Mouse (Mus musculus) stomach, postnatal 0 days (tissue): ENCODE data around the gene Tigd3. TPM values are rescaled to one million over a fixed set of nuclear protein-coding genes. Genes with fewer than 3 reads are reported as not detected.
A peak's percentile ranks its signal among the peaks of the same experiment; 100 is the strongest.

ENCODE experiments used
- ATAC-seq: fragments of 200-750 bp; cut with Nextera tagmentation; 2 replicates; pipeline ENCODE4 v1.8.0; 2017; ENCODE audit not compliant: low FRiP score, low TSS enrichment
- DNase-seq: peaks from one replicate; pipeline ENCODE4 v3.0.0-alpha.2; 2016; ENCODE audit warnings: low spot score
- H3K27ac ChIP-seq: fragments of 300-500 bp; sonication (generic); replicated peaks from 2 replicates; pipeline ENCODE4 v1.5.1; 2014; ENCODE audit warnings: mild to moderate bottlenecking, control low read depth
- H3K27me3 ChIP-seq: fragments of 300-500 bp; sonication (generic); 2 replicates; pipeline ENCODE4 v1.6.1; 2014; ENCODE audit warnings: low read length; ENCODE audit not compliant: control insufficient read depth, insufficient read depth
- H3K36me3 ChIP-seq: fragments of 300-500 bp; sonication (generic); 2 replicates; pipeline ENCODE4 v1.6.1; 2014; ENCODE audit warnings: low read length, mixed read lengths; ENCODE audit not compliant: control insufficient read depth, insufficient read depth
- H3K4me1 ChIP-seq: fragments of 300-500 bp; sonication (generic); replicated peaks from 2 replicates; pipeline ENCODE4 v1.6.1; 2014; ENCODE audit warnings: antibody characterized with exemption; ENCODE audit not compliant: control insufficient read depth, insufficient read depth
- H3K4me2 ChIP-seq: fragments of 300-500 bp; sonication (generic); replicated peaks from 2 replicates; pipeline ENCODE4 v1.6.1; 2014; ENCODE audit warnings: low read depth, mild to moderate bottlenecking, control low read depth, moderate library complexity
- H3K4me3 ChIP-seq: fragments of 300-500 bp; sonication (generic); 2 replicates; pipeline ENCODE4 v1.5.1; 2014; ENCODE audit warnings: low read depth, low read length, control low read depth
- H3K9ac ChIP-seq: fragments of 300-500 bp; sonication (generic); 2 replicates; pipeline ENCODE4 v1.6.1; 2014; ENCODE audit warnings: mild to moderate bottlenecking, low read length, control low read depth, mixed read lengths
- H3K9me3 ChIP-seq: fragments of 300-500 bp; sonication (generic); 2 replicates; pipeline ENCODE4 v1.6.1; 2016; ENCODE audit warnings: low read length; ENCODE audit not compliant: control insufficient read depth
- CTCF ChIP-seq: IDR thresholded peaks from 2 replicates; pipeline ENCODE4 v1.5.1; 2016; ENCODE audit warnings: antibody characterized with exemption, low read depth, mild to moderate bottlenecking, moderate library complexity
- EP300 ChIP-seq: optimal IDR thresholded peaks from 2 replicates; pipeline ENCODE3; 2016; ENCODE audit warnings: antibody characterized with exemption
- WGBS: fragments of 180-500 bp; shearing (Covaris S2); extraction: QIAGEN DNeasy Blood & Tissue Kit; methylation state at CpG from one replicate; pipeline ENCODE4 v1.1.7; 2014; 5-methylcytosine and 5-hydroxymethylcytosine counted together
- polyA plus RNA-seq: library from polyadenylated mRNA; unstranded; fragments of >200 nt; fragmentation: Nextera tagmentation; extraction: Ambion mirVana; gene quantifications from 2 replicates; pipeline ENCODE4 v1.2.1, GENCODE M21; 2015

The Tigd3 gene
- polyA plus RNA-seq, 1 experiment from 2014 or later: 1.0 TPM

- Histone ChIP-seq H3K4me2 (peak overlapping the region; percentile 79), H3K4me1 (peaks cover 22% of the 10 kb centered on the region), H3K36me3 (peaks cover 2% of the 10 kb centered on the region; the same call in 1 of the 2 replicates), H3K9ac (peak overlapping the region; percentile 75), H3K4me3 (peak overlapping the region; percentile 35), H3K27ac (peak overlapping the region; percentile 100), H3K9me3 (no peaks in the 10 kb centered on the region), H3K27me3 (no peaks in the 10 kb centered on the region)
- ATAC-seq (peak; percentile 79), DNase-seq (peak; percentile 97)
- 1% methylated on average over 16 of the region's 16 CpGs for WGBS
- TF ChIP-seq CTCF (no peak), EP300 (peak; percentile 97)
Measured at GRCm38 (mm10) chr19:5846557-5847305, 47.2 kb downstream of the Tigd3 start.

GRCm38 (mm10) chr19:5846154-5846553 is 47.8 kb downstream of the Tigd3 start:
- H3K27ac ChIP-seq: peak overlapping the region; percentile 100
- peak overlapping the region; percentile 35 for H3K4me3 ChIP-seq
- H3K9me3 ChIP-seq: no peaks in the 10 kb centered on the region
- DNase-seq: no peak
- no peaks in the 10 kb centered on the region for H3K36me3 ChIP-seq
- peak; percentile 3; the same call in 1 of the 2 replicates for ATAC-seq
- 0% methylated on average over 7 of the region's 7 CpGs for WGBS
- peak overlapping the region; percentile 79 for H3K4me2 ChIP-seq
- H3K27me3 ChIP-seq: no peaks in the 10 kb centered on the region
- H3K9ac ChIP-seq: peak overlapping the region; percentile 75
- peaks cover 21% of the 10 kb centered on the region for H3K4me1 ChIP-seq
- TF ChIP-seq EP300 (no peak), CTCF (peak; percentile 42)

- TF ChIP-seq EP300 (peak; percentile 90), CTCF (peak; percentile 47)
- Histone ChIP-seq H3K36me3 (no peaks in the 10 kb centered on the region), H3K4me1 (peaks cover 21% of the 10 kb centered on the region), H3K27ac (peak overlapping the region; percentile 100), H3K9me3 (no peaks in the 10 kb centered on the region), H3K4me2 (peak overlapping the region; percentile 79), H3K9ac (peak overlapping the region; percentile 90), H3K4me3 (peak overlapping the region; percentile 54), H3K27me3 (no peaks in the 10 kb centered on the region)
- 2% methylated on average over 45 of the region's 45 CpGs for WGBS
- DNase-seq (peak; percentile 97), ATAC-seq (peak; percentile 39)
Measured at GRCm38 (mm10) chr19:5845319-5846135, 48.4 kb downstream of the Tigd3 start.

GRCm38 (mm10) chr19:5844831-5845318 is 49.1 kb downstream of the Tigd3 start:
- Histone ChIP-seq H3K27me3 (no peaks in the 10 kb centered on the region), H3K27ac (peak overlapping the region; percentile 100), H3K4me2 (peak overlapping the region; percentile 79), H3K4me3 (peak overlapping the region; percentile 54), H3K9me3 (no peaks in the 10 kb centered on the region), H3K9ac (peak overlapping the region; percentile 90), H3K4me1 (peaks cover 21% of the 10 kb centered on the region), H3K36me3 (no peaks in the 10 kb centered on the region)
- no peak for DNase-seq
- TF ChIP-seq EP300: no peak
- no peak for TF ChIP-seq CTCF
- WGBS: 51% methylated on average over 12 of the region's 12 CpGs
- ATAC-seq: no peak

- H3K4me2 ChIP-seq: peak overlapping the region; percentile 79
- ATAC-seq (no peak), DNase-seq (peak; percentile 65)
- H3K9me3 ChIP-seq: no peaks in the 10 kb centered on the region
- WGBS: 54% methylated on average over 30 of the region's 30 CpGs
- H3K27ac ChIP-seq: peak overlapping the region; percentile 100
- no peaks in the 10 kb centered on the region for H3K27me3 ChIP-seq
- H3K36me3 ChIP-seq: no peaks in the 10 kb centered on the region
- peak overlapping the region; percentile 90 for H3K9ac ChIP-seq
- peak overlapping the region; percentile 54 for H3K4me3 ChIP-seq
- H3K4me1 ChIP-seq: peaks cover 15% of the 10 kb centered on the region
- TF ChIP-seq EP300 (no peak), CTCF (no peak)
Measured at GRCm38 (mm10) chr19:5843781-5844691, 49.9 kb downstream of the Tigd3 start.
